Mouse (Mus musculus) embryonic facial prominence, embryonic 15.5 days (tissue): ENCODE results near the gene Dtx3. TPM values are rescaled to one million over a fixed set of nuclear protein-coding genes. Genes with fewer than 3 reads are reported as not detected.
A peak's percentile ranks its signal among the peaks of the same experiment; 100 is the strongest.

Experiments used
- ATAC-seq: fragments of 200-750 bp; cut with Nextera tagmentation; 2 replicates; pipeline ENCODE4 v1.8.0; 2017; ENCODE audit warnings: low read depth, moderate TSS enrichment; ENCODE audit not compliant: insufficient number of reproducible peaks, low FRiP score, low TSS enrichment
- H3K27ac ChIP-seq: fragments of 300-500 bp; sonication (generic); replicated peaks from 2 replicates; pipeline ENCODE4 v1.5.1; 2015; ENCODE audit warnings: mild to moderate bottlenecking, inconsistent platforms
- H3K27me3 ChIP-seq: fragments of 300-500 bp; sonication (generic); 2 replicates; pipeline ENCODE4 v1.6.1; 2015; ENCODE audit warnings: inconsistent platforms
- H3K36me3 ChIP-seq: fragments of 300-500 bp; sonication (generic); 2 replicates; pipeline ENCODE4 v1.6.1; 2015; ENCODE audit warnings: mild to moderate bottlenecking, inconsistent platforms
- H3K4me1 ChIP-seq: fragments of 300-500 bp; sonication (generic); 2 replicates; pipeline ENCODE4 v1.6.1; 2015; ENCODE audit warnings: inconsistent platforms
- H3K4me2 ChIP-seq: fragments of 300-500 bp; sonication (generic); replicated peaks from 2 replicates; pipeline ENCODE4 v1.6.1; 2015; ENCODE audit warnings: mild to moderate bottlenecking, inconsistent platforms
- H3K4me3 ChIP-seq: fragments of 300-500 bp; sonication (generic); replicated peaks from 2 replicates; pipeline ENCODE4 v1.5.1; 2015; ENCODE audit warnings: mild to moderate bottlenecking, inconsistent platforms
- H3K9ac ChIP-seq: fragments of 300-500 bp; sonication (generic); 2 replicates; pipeline ENCODE4 v1.6.1; 2015; ENCODE audit warnings: inconsistent platforms
- H3K9me3 ChIP-seq: fragments of 300-500 bp; sonication (generic); replicated peaks from 2 replicates; pipeline ENCODE4 v1.6.1; 2016; ENCODE audit warnings: inconsistent platforms
- WGBS: fragments of 180-500 bp; shearing (Covaris S2); methylation state at CpG from one replicate; pipeline ENCODE4 v1.1.7; 2015; 5-methylcytosine and 5-hydroxymethylcytosine counted together
- polyA plus RNA-seq: library from polyadenylated mRNA; unstranded; fragments of >200 nt; fragmentation: Nextera tagmentation; extraction: Ambion mirVana; gene quantifications from 2 replicates; pipeline ENCODE4 v1.2.1, GENCODE M21; 2015

The Dtx3 gene
- polyA plus RNA-seq, 1 experiment from 2014 or later = 179 TPM

- WGBS = 89% methylated on average over 5 of the region's 5 CpGs
Observed at GRCm38 (mm10) chr10:127204589-127204988, 9.1 kb upstream of the Dtx3 start.

DNA sequence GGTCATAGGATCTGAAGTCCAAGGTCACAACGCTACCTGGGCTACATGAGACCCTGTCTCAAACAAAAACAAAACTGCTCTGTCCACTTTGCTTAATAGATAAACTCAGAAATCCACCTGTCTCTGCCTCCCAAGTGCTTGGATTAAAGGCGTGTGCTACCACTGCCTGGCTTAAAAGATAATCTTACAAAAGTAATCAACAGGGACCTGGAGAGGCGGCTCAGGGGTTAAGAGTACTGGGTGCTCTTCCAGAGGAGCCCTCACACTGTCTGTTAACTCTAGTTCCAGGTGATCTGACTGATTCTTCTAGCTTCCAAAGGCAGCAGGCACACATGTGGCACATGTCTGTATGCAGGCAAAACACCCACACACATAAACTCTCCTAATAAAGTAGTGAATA lies 7.6 kb upstream of the Dtx3 start:
- Histone ChIP-seq H3K36me3 (peaks cover 75% of the 10 kb centered on the region), H3K27me3 (no peaks in the 10 kb centered on the region), H3K27ac (no peak overlapping the region), H3K9ac (no peak overlapping the region), H3K4me2 (no peak overlapping the region), H3K4me3 (no peak overlapping the region), H3K9me3 (no peaks in the 10 kb centered on the region), H3K4me1 (no peaks in the 10 kb centered on the region)
- no peak for ATAC-seq
- 89% methylated on average over 3 of the region's 3 CpGs for WGBS

More at GRCm38 (mm10) chr10:127204589-127204988, 9.1 kb upstream of the Dtx3 start:
- ATAC-seq = no peak
- peaks cover 61% of the 10 kb centered on the region for H3K36me3 ChIP-seq
- H3K4me2 ChIP-seq = no peak overlapping the region
- H3K4me1 ChIP-seq = peaks cover 2% of the 10 kb centered on the region; the same call in 1 of the 2 replicates
- no peak overlapping the region for H3K4me3 ChIP-seq
- no peak overlapping the region for H3K9ac ChIP-seq
- no peaks in the 10 kb centered on the region for H3K9me3 ChIP-seq
- H3K27me3 ChIP-seq = no peaks in the 10 kb centered on the region
- no peak overlapping the region for H3K27ac ChIP-seq

GRCm38 (mm10) chr10:127200279-127200678 lies 4.8 kb upstream of the Dtx3 start:
- H3K4me3 ChIP-seq = no peak overlapping the region
- 78% methylated on average over 8 of the region's 8 CpGs for WGBS
- H3K27ac ChIP-seq = no peak overlapping the region
- no peaks in the 10 kb centered on the region for H3K9me3 ChIP-seq
- H3K4me1 ChIP-seq = peaks cover 15% of the 10 kb centered on the region
- no peak overlapping the region for H3K4me2 ChIP-seq
- H3K9ac ChIP-seq = no peak overlapping the region
- no peak for ATAC-seq
- peaks cover 62% of the 10 kb centered on the region for H3K36me3 ChIP-seq
- no peaks in the 10 kb centered on the region for H3K27me3 ChIP-seq

GRCm38 (mm10) chr10:127199474-127199873 lies 3.9 kb upstream of the Dtx3 start:
- peaks cover 20% of the 10 kb centered on the region for H3K4me1 ChIP-seq
- H3K36me3 ChIP-seq = peaks cover 55% of the 10 kb centered on the region
- no peak for ATAC-seq
- no peak overlapping the region for H3K9ac ChIP-seq
- H3K27me3 ChIP-seq = no peaks in the 10 kb centered on the region
- H3K4me3 ChIP-seq = no peak overlapping the region
- no peaks in the 10 kb centered on the region for H3K9me3 ChIP-seq
- no peak overlapping the region for H3K4me2 ChIP-seq
- no peak overlapping the region for H3K27ac ChIP-seq
- 82% methylated on average over 11 of the region's 11 CpGs for WGBS

GRCm38 (mm10) chr10:127199068-127199467 lies 3.5 kb upstream of the Dtx3 start:
- Histone ChIP-seq H3K36me3 (peaks cover 54% of the 10 kb centered on the region), H3K9ac (no peak overlapping the region), H3K9me3 (no peaks in the 10 kb centered on the region), H3K4me3 (no peak overlapping the region), H3K27ac (no peak overlapping the region), H3K4me1 (peaks cover 24% of the 10 kb centered on the region), H3K4me2 (no peak overlapping the region), H3K27me3 (no peaks in the 10 kb centered on the region)
- ATAC-seq = no peak
- 65% methylated on average over 5 of the region's 5 CpGs for WGBS

- no peaks in the 10 kb centered on the region for H3K27me3 ChIP-seq
- H3K4me2 ChIP-seq = no peak overlapping the region
- H3K36me3 ChIP-seq = peaks cover 49% of the 10 kb centered on the region
- no peaks in the 10 kb centered on the region for H3K9me3 ChIP-seq
- H3K27ac ChIP-seq = 0 out of 2 replicates have a peak overlapping the region, but pooled peaks have one; percentile 48
- 38% methylated on average over 2 of the region's 2 CpGs for WGBS
- peaks cover 26% of the 10 kb centered on the region for H3K4me1 ChIP-seq
- H3K4me3 ChIP-seq = no peak overlapping the region
- no peak for ATAC-seq
- H3K9ac ChIP-seq = no peak overlapping the region
Observed at GRCm38 (mm10) chr10:127198492-127198891, 3.0 kb upstream of the Dtx3 start.

GRCm38 (mm10) chr10:127197505-127198110 lies 2.1 kb upstream of the Dtx3 start:
- peaks cover 48% of the 10 kb centered on the region for H3K36me3 ChIP-seq

GRCm38 (mm10) chr10:127197104-127197503 lies 1.6 kb upstream of the Dtx3 start:
- H3K36me3 ChIP-seq = peaks cover 46% of the 10 kb centered on the region
- WGBS = 84% methylated on average over 8 of the region's 8 CpGs
- H3K27ac ChIP-seq = peak overlapping the region; percentile 95

More at GRCm38 (mm10) chr10:127197505-127198110, 2.1 kb upstream of the Dtx3 start:
- Histone ChIP-seq H3K4me1 (peaks cover 35% of the 10 kb centered on the region), H3K9ac (no peak overlapping the region), H3K27me3 (no peaks in the 10 kb centered on the region), H3K4me3 (no peak overlapping the region), H3K9me3 (no peaks in the 10 kb centered on the region), H3K4me2 (no peak overlapping the region), H3K27ac (peak overlapping the region; percentile 95)
- no peak for ATAC-seq
- 85% methylated on average over 11 of the region's 11 CpGs for WGBS

DNA sequence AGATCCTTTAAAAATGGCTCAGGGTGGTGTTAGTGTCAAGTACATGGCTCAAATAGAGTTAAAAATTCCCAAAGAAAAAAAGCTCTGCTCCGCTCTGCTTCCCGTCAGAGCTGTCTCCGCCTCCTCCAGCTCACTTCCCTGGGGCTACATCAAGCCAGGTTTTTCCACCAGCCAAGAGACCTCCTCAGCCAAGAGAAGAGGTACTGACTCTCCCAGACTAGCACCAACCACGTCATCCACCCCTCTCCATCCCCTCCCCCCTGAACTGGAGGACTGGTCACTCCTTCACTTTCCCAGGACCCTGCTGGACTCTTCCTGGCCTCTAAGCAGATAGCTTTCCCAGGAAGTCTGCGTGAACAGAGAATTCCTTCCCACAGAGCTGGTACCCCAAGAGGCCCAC lies 864 bp upstream of the Dtx3 start:
- H3K36me3 ChIP-seq = peaks cover 46% of the 10 kb centered on the region
- peak overlapping the region; percentile 92 for H3K4me3 ChIP-seq
- ATAC-seq = peak; percentile 86
- no peak overlapping the region for H3K9ac ChIP-seq
- H3K4me1 ChIP-seq = peaks cover 41% of the 10 kb centered on the region
- no peaks in the 10 kb centered on the region for H3K9me3 ChIP-seq
- peak overlapping the region; percentile 91 for H3K4me2 ChIP-seq
- 0% methylated on average over 5 of the region's 5 CpGs for WGBS
- H3K27ac ChIP-seq = peak overlapping the region; percentile 95
- H3K27me3 ChIP-seq = no peaks in the 10 kb centered on the region

More at GRCm38 (mm10) chr10:127197104-127197503, 1.6 kb upstream of the Dtx3 start:
- H3K9me3 ChIP-seq = no peaks in the 10 kb centered on the region
- no peak overlapping the region for H3K4me2 ChIP-seq
- no peaks in the 10 kb centered on the region for H3K27me3 ChIP-seq
- H3K9ac ChIP-seq = no peak overlapping the region
- no peak for ATAC-seq
- no peak overlapping the region for H3K4me3 ChIP-seq
- H3K4me1 ChIP-seq = peaks cover 40% of the 10 kb centered on the region

DNA sequence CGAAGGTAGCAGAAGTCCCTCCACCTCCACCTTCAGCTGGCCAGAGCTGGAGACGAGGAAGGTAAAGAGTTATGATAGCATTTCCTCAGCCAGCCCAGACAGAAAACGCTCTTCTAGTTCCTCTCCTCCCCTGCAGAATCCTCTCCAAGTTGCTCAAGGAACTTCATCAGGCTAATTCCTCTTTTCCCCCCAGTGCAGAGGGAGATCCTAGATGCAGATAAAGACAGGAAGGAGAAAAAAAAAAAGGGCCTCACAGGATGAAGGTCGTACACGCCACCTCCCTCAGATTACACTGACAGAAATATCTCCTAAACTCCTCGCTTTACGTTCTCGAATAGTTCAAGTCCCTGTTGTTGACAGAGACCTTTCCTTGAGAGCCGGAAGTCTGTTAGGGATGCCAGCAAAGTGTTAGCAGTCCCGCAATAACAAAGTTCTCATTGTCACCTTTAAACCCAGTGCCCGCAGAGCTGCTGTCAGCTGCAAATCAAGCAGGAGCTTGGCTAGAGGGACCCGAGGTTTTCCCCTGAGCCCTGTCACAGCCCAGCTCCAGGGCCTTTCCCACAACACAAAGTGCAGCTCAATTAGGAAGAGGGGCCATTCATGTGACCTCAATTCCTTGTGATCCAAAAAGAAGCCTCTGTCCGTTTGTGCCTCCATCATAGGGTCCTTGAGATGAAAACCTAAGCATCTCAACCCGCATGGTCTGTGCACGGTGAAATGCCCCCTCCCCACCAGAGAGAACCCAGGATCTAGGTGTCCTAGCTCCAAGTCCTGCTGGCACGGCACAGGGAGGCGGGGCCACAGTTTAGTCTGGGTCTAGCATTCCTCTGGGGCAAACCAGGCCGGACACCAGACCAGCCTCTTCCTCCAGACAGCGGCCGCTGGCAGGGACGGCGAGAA lies 850 bp downstream of the Dtx3 start:
- Histone ChIP-seq H3K4me3 (peak overlapping the region; percentile 92), H3K9me3 (no peaks in the 10 kb centered on the region), H3K4me1 (peaks cover 59% of the 10 kb centered on the region), H3K9ac (peak overlapping the region; percentile 90), H3K36me3 (peaks cover 48% of the 10 kb centered on the region), H3K27me3 (no peaks in the 10 kb centered on the region), H3K4me2 (peak overlapping the region; percentile 91), H3K27ac (peak overlapping the region; percentile 95)
- ATAC-seq = peak; percentile 15; the same call in 1 of the 2 replicates
- WGBS = 10% methylated on average over 18 of the region's 22 CpGs

DNA sequence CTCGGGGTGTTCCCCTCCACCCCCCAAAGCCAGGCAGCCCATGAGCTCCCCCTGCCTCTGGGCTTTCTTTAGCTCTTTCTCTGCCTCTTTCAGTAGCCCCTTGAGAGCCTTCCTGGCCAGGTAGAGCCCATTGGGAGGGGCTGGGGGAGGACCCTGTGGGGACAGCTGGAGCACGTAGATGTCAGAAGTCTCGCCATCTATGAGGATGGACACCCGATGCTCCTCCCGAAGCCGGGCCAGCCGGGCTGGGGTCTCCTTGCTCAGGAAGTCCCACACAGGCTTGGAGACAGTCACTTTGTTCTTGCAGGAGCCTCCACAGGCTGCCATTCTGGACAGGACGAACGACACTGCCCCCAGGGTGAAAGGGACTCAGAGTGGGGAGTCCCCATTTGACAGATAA lies 2.5 kb downstream of the Dtx3 start:
- ATAC-seq = no peak

More for the DNA sequence above, 2.5 kb downstream of the Dtx3 start:
- H3K9ac ChIP-seq = no peak overlapping the region
- H3K4me2 ChIP-seq = no peak overlapping the region
- H3K27ac ChIP-seq = 0 out of 2 replicates have a peak overlapping the region, but pooled peaks have one; percentile 1
- H3K4me1 ChIP-seq = peaks cover 70% of the 10 kb centered on the region
- 69% methylated on average over 9 of the region's 9 CpGs for WGBS
- no peaks in the 10 kb centered on the region for H3K9me3 ChIP-seq
- no peaks in the 10 kb centered on the region for H3K27me3 ChIP-seq
- no peak overlapping the region for H3K4me3 ChIP-seq
- H3K36me3 ChIP-seq = peaks cover 32% of the 10 kb centered on the region
